Mouse (Mus musculus): Measurements from ENCODE around the gene Olfr123. TPM values are rescaled to one million over a fixed set of nuclear protein-coding genes. Genes with fewer than 3 reads are reported as not detected.

Olfr123 gene
- polyA plus RNA-seq (2012; rRNA removed) (not detected in 2 replicates), polyA plus RNA-seq (2014; fragmentation: Nextera tagmentation; extraction: Ambion mirVana) (not detected in 2 replicates)

- DNase-seq (ENCODE audit: low read depth in 3 of 3, low spot score in 3 of 3) (no peak), ATAC-seq (ENCODE audit: insufficient read depth) (no peak)
- H3K4me2 ChIP-seq (ENCODE audit: low read depth): no peak within 1 kb of the TSS
- no peaks in the 10 kb centered on the region for H3K27me3 ChIP-seq (ENCODE audit: control insufficient read depth, insufficient read depth, low read length)
- TF ChIP-seq EP300 (IDR thresholded peaks at IDR 0.05; ENCODE audit: low read depth) (no peak), CTCF (IDR thresholded peaks at IDR 0.05; ENCODE audit: low read depth) (no peak)
- H3K9ac ChIP-seq (replicated peaks): no peak within 1 kb of the TSS
- no peak within 1 kb of the TSS for H3K27ac ChIP-seq
- H3K9me3 ChIP-seq (ENCODE audit: control insufficient read depth, low read length): no peaks in the 10 kb centered on the region
- no peak within 1 kb of the TSS for H3K4me3 ChIP-seq (ENCODE audit: insufficient read depth in 1 of 2, low read depth in 2 of 2, low read length in 2 of 2)
- WGBS (ENCODE audit: insufficient replicate concordance): 62% methylated on average over 2 of the region's 2 CpGs
- H3K36me3 ChIP-seq (replicated peaks; ENCODE audit: control insufficient read depth, insufficient read depth, low read depth): no peaks in the 10 kb centered on the region
- H3K4me1 ChIP-seq (replicated peaks; ENCODE audit: control insufficient read depth in 2 of 2, insufficient read depth in 2 of 2, low read length in 1 of 2): no peaks in the 10 kb centered on the region
Observed at GRCm38 (mm10) chr17:37793229-37793628, at the start of gene Olfr123. TSS of gene Olfr123 (plus strand) at chr17:37793529.

DNA sequence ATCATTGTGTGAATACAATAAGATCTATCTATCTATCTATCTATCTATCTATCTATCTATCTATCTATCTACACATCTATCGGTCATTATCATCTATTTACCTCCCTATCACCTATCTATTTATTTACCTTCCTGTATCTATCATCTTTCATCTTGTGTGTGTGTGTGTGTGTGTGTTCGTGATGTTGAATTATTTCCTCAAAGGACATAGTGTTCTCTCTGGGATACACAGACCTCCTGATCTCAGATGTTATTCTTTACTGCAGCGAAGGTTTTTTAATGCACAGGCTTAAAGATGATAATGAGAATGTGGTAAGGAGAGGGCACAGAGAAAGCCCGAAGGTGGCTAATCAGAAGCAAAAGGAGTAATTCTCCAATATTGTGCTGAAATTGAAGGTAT, 25.0 kb upstream of the Olfr123 start, which contains the start of gene Olfr122:
TSS of gene Olfr122 (plus strand) at position 301 of the 400 bp plus-strand sequence.
- H3K4me3 ChIP-seq (ENCODE audit: insufficient read depth in 1 of 2, low read depth in 2 of 2, low read length in 2 of 2): no peak within 1 kb of the TSS
- no peak within 1 kb of the TSS for H3K27ac ChIP-seq
- no peak for DNase-seq (ENCODE audit: low read depth in 3 of 3, low spot score in 3 of 3)
- no peak for ATAC-seq (ENCODE audit: insufficient read depth)
- no peak within 1 kb of the TSS for H3K4me2 ChIP-seq (ENCODE audit: low read depth)
- 49% methylated on average over 4 of the region's 4 CpGs for WGBS (ENCODE audit: insufficient replicate concordance)
- no peaks in the 10 kb centered on the region for H3K36me3 ChIP-seq (replicated peaks; ENCODE audit: control insufficient read depth, insufficient read depth, low read depth)
- H3K27me3 ChIP-seq (ENCODE audit: control insufficient read depth, insufficient read depth, low read length): no peaks in the 10 kb centered on the region
- no peaks in the 10 kb centered on the region for H3K9me3 ChIP-seq (ENCODE audit: control insufficient read depth, low read length)
- no peak for TF ChIP-seq CTCF (IDR thresholded peaks at IDR 0.05; ENCODE audit: low read depth)
- H3K4me1 ChIP-seq (replicated peaks; ENCODE audit: control insufficient read depth in 2 of 2, insufficient read depth in 2 of 2, low read length in 1 of 2): no peaks in the 10 kb centered on the region
- no peak within 1 kb of the TSS for H3K9ac ChIP-seq (replicated peaks)

DNA sequence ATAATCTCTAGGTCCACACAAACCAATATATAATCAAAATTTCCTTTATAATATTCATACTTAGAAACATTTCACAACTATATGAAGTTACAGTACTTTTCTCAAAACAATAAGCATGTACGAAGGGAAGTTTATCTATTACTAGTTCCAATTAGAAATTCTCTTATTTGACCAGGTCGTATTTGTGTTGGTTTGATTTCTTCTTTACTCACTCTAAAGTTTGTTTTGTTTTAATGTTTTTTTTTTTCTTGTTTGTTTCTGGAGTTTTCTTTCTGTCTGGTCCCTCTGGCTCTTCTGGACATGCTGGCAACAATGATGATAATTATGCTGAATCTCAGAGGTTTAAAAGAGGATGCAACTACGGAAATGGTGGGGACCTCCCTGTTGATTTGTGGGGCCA, 6.3 kb downstream of the Olfr123 start, which contains the start of gene Olfr124:
TSS of gene Olfr124 (plus strand) at position 301 of the 400 bp plus-strand sequence.
- H3K4me1 ChIP-seq (replicated peaks; ENCODE audit: control insufficient read depth in 2 of 2, insufficient read depth in 2 of 2, low read length in 1 of 2): no peaks in the 10 kb centered on the region
- DNase-seq (ENCODE audit: low read depth in 3 of 3, low spot score in 3 of 3) (no peak), ATAC-seq (ENCODE audit: insufficient read depth) (no peak)
- TF ChIP-seq CTCF (IDR thresholded peaks at IDR 0.05; ENCODE audit: low read depth) (no peak), EP300 (IDR thresholded peaks at IDR 0.05; ENCODE audit: low read depth) (no peak)
- no peaks in the 10 kb centered on the region for H3K27me3 ChIP-seq (ENCODE audit: control insufficient read depth, insufficient read depth, low read length)
- no peak within 1 kb of the TSS for H3K27ac ChIP-seq
- WGBS (ENCODE audit: insufficient replicate concordance): 57% methylated on average over 3 of the region's 3 CpGs
- H3K4me2 ChIP-seq (ENCODE audit: low read depth): no peak within 1 kb of the TSS
- H3K9me3 ChIP-seq (ENCODE audit: control insufficient read depth, low read length): no peaks in the 10 kb centered on the region
- H3K36me3 ChIP-seq (replicated peaks; ENCODE audit: control insufficient read depth, insufficient read depth, low read depth): no peaks in the 10 kb centered on the region
- H3K4me3 ChIP-seq (ENCODE audit: insufficient read depth in 1 of 2, low read depth in 2 of 2, low read length in 2 of 2): no peak within 1 kb of the TSS
- H3K9ac ChIP-seq (replicated peaks): no peak within 1 kb of the TSS

DNA sequence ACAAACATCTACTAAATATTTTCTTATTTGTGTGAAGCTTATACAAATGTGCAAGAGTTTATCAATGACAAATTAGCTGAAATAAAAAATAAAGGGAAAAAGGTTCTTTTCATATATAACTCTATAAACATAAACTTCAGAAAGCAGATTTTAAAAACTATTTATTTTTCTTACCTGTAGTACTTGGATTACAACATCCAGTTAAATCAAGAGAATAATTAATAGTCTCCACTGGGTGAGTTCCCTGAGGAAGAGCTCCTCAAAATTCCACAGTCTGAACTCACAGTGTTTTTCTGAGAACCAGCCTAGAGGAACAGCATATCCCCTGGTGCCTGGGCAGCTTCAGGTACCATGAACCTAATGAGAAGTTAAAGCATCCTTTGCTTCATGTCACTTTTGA, 39.3 kb downstream of the Olfr123 start, which contains the start of gene Olfr125:
TSS of gene Olfr125 (plus strand) at position 301 of the 400 bp plus-strand sequence.
- DNase-seq (ENCODE audit: low read depth in 3 of 3, low spot score in 3 of 3) (no peak), ATAC-seq (ENCODE audit: insufficient read depth) (no peak)
- no peaks in the 10 kb centered on the region for H3K36me3 ChIP-seq (replicated peaks; ENCODE audit: control insufficient read depth, insufficient read depth, low read depth)
- no peak within 1 kb of the TSS for H3K4me2 ChIP-seq (ENCODE audit: low read depth)
- no peak within 1 kb of the TSS for H3K27ac ChIP-seq
- H3K4me1 ChIP-seq (replicated peaks; ENCODE audit: control insufficient read depth in 2 of 2, insufficient read depth in 2 of 2, low read length in 1 of 2): no peaks in the 10 kb centered on the region
- H3K9ac ChIP-seq (replicated peaks): no peak within 1 kb of the TSS
- TF ChIP-seq CTCF (IDR thresholded peaks at IDR 0.05; ENCODE audit: low read depth) (no peak), EP300 (IDR thresholded peaks at IDR 0.05; ENCODE audit: low read depth) (no peak)
- H3K9me3 ChIP-seq (ENCODE audit: control insufficient read depth, low read length): no peaks in the 10 kb centered on the region
- no peaks in the 10 kb centered on the region for H3K27me3 ChIP-seq (ENCODE audit: control insufficient read depth, insufficient read depth, low read length)
- no peak within 1 kb of the TSS for H3K4me3 ChIP-seq (ENCODE audit: insufficient read depth in 1 of 2, low read depth in 2 of 2, low read length in 2 of 2)

GRCm38 (mm10) chr17:37847183-37847582, 53.9 kb downstream of the Olfr123 start, which contains the start of gene Olfr126:
TSS of gene Olfr126 (plus strand) at chr17:37847483.
- no peak within 1 kb of the TSS for H3K27ac ChIP-seq
- no peaks in the 10 kb centered on the region for H3K9me3 ChIP-seq (ENCODE audit: control insufficient read depth, low read length)
- TF ChIP-seq CTCF (IDR thresholded peaks at IDR 0.05; ENCODE audit: low read depth) (no peak), EP300 (IDR thresholded peaks at IDR 0.05; ENCODE audit: low read depth) (no peak)
- DNase-seq (ENCODE audit: low read depth in 3 of 3, low spot score in 3 of 3) (no peak), ATAC-seq (ENCODE audit: insufficient read depth) (no peak)
- H3K4me3 ChIP-seq (ENCODE audit: insufficient read depth in 1 of 2, low read depth in 2 of 2, low read length in 2 of 2): no peak within 1 kb of the TSS
- no peaks in the 10 kb centered on the region for H3K4me1 ChIP-seq (replicated peaks; ENCODE audit: control insufficient read depth in 2 of 2, insufficient read depth in 2 of 2, low read length in 1 of 2)
- no peaks in the 10 kb centered on the region for H3K36me3 ChIP-seq (replicated peaks; ENCODE audit: control insufficient read depth, insufficient read depth, low read depth)
- H3K9ac ChIP-seq (replicated peaks): no peak within 1 kb of the TSS
- no peaks in the 10 kb centered on the region for H3K27me3 ChIP-seq (ENCODE audit: control insufficient read depth, insufficient read depth, low read length)
- H3K4me2 ChIP-seq (ENCODE audit: low read depth): no peak within 1 kb of the TSS

Other genes starting within 250 kb of the Olfr123 start
- not detected in 2 replicates for gene Olfr112, start 224.1 kb upstream of the Olfr123 start, polyA plus RNA-seq (2012; rRNA removed)
- gene Olfr112, start 224.1 kb upstream of the Olfr123 start, polyA plus RNA-seq (2014; fragmentation: Nextera tagmentation; extraction: Ambion mirVana): not detected in 2 replicates
- gene Olfr113, start 215.9 kb upstream of the Olfr123 start, polyA plus RNA-seq (2012; rRNA removed): not detected in 2 replicates
- gene Olfr113, start 215.9 kb upstream of the Olfr123 start, polyA plus RNA-seq (2014; fragmentation: Nextera tagmentation; extraction: Ambion mirVana): not detected in 2 replicates
- not detected in 2 replicates for gene Olfr114, start 200.8 kb upstream of the Olfr123 start, polyA plus RNA-seq (2012; rRNA removed)
- gene Olfr114, start 200.8 kb upstream of the Olfr123 start, polyA plus RNA-seq (2014; fragmentation: Nextera tagmentation; extraction: Ambion mirVana): not detected in 2 replicates
- not detected in 2 replicates for gene Olfr115, start 166.4 kb upstream of the Olfr123 start, polyA plus RNA-seq (2012; rRNA removed)
- gene Olfr115, start 166.4 kb upstream of the Olfr123 start, polyA plus RNA-seq (2014; fragmentation: Nextera tagmentation; extraction: Ambion mirVana): not detected in 2 replicates
- gene Olfr116, start 166.3 kb upstream of the Olfr123 start, polyA plus RNA-seq (2012; rRNA removed): not detected in 2 replicates
- not detected in 2 replicates for gene Olfr116, start 166.3 kb upstream of the Olfr123 start, polyA plus RNA-seq (2014; fragmentation: Nextera tagmentation; extraction: Ambion mirVana)
- gene Olfr117, start 129.7 kb upstream of the Olfr123 start, polyA plus RNA-seq (2012; rRNA removed): not detected in 2 replicates
- gene Olfr117, start 129.7 kb upstream of the Olfr123 start, polyA plus RNA-seq (2014; fragmentation: Nextera tagmentation; extraction: Ambion mirVana): not detected in 2 replicates
- gene Olfr118, start 126.5 kb upstream of the Olfr123 start, polyA plus RNA-seq (2012; rRNA removed): not detected in 2 replicates
- not detected in 2 replicates for gene Olfr118, start 126.5 kb upstream of the Olfr123 start, polyA plus RNA-seq (2014; fragmentation: Nextera tagmentation; extraction: Ambion mirVana)
- not detected in 2 replicates for gene Olfr119, start 97.0 kb upstream of the Olfr123 start, polyA plus RNA-seq (2012; rRNA removed)
- not detected in 2 replicates for gene Olfr119, start 97.0 kb upstream of the Olfr123 start, polyA plus RNA-seq (2014; fragmentation: Nextera tagmentation; extraction: Ambion mirVana)
- not detected in 2 replicates for gene Olfr120, start 71.7 kb upstream of the Olfr123 start, polyA plus RNA-seq (2012; rRNA removed)
- gene Olfr120, start 71.7 kb upstream of the Olfr123 start, polyA plus RNA-seq (2014; fragmentation: Nextera tagmentation; extraction: Ambion mirVana): not detected in 2 replicates
- not detected in 2 replicates for gene Olfr121, start 44.7 kb upstream of the Olfr123 start, polyA plus RNA-seq (2012; rRNA removed)
- gene Olfr121, start 44.7 kb upstream of the Olfr123 start, polyA plus RNA-seq (2014; fragmentation: Nextera tagmentation; extraction: Ambion mirVana): not detected in 2 replicates
- not detected in 2 replicates for gene Olfr122, start 24.9 kb upstream of the Olfr123 start, polyA plus RNA-seq (2012; rRNA removed)
- not detected in 2 replicates for gene Olfr122, start 24.9 kb upstream of the Olfr123 start, polyA plus RNA-seq (2014; fragmentation: Nextera tagmentation; extraction: Ambion mirVana)
- not detected in 2 replicates for gene Olfr124, start 6.4 kb downstream of the Olfr123 start, polyA plus RNA-seq (2012; rRNA removed)
- not detected in 2 replicates for gene Olfr124, start 6.4 kb downstream of the Olfr123 start, polyA plus RNA-seq (2014; fragmentation: Nextera tagmentation; extraction: Ambion mirVana)
- not detected in 2 replicates for gene Olfr125, start 39.4 kb downstream of the Olfr123 start, polyA plus RNA-seq (2012; rRNA removed)
- gene Olfr125, start 39.4 kb downstream of the Olfr123 start, polyA plus RNA-seq (2014; fragmentation: Nextera tagmentation; extraction: Ambion mirVana): not detected in 2 replicates
- not detected in 2 replicates for gene Olfr126, start 54.0 kb downstream of the Olfr123 start, polyA plus RNA-seq (2012; rRNA removed)
- not detected in 2 replicates for gene Olfr126, start 54.0 kb downstream of the Olfr123 start, polyA plus RNA-seq (2014; fragmentation: Nextera tagmentation; extraction: Ambion mirVana)
- gene Olfr127, start 106.9 kb downstream of the Olfr123 start, polyA plus RNA-seq (2012; rRNA removed): not detected in 2 replicates
- not detected in 2 replicates for gene Olfr127, start 106.9 kb downstream of the Olfr123 start, polyA plus RNA-seq (2014; fragmentation: Nextera tagmentation; extraction: Ambion mirVana)
- not detected in 2 replicates for gene Olfr128, start 127.0 kb downstream of the Olfr123 start, polyA plus RNA-seq (2012; rRNA removed)
- gene Olfr128, start 127.0 kb downstream of the Olfr123 start, polyA plus RNA-seq (2014; fragmentation: Nextera tagmentation; extraction: Ambion mirVana): not detected in 2 replicates
- not detected in 2 replicates for gene Olfr761, start 159.6 kb downstream of the Olfr123 start, polyA plus RNA-seq (2012; rRNA removed)
- gene Olfr761, start 159.6 kb downstream of the Olfr123 start, polyA plus RNA-seq (2014; fragmentation: Nextera tagmentation; extraction: Ambion mirVana): not detected in 2 replicates

All from liver, embryonic 14.5 days (tissue).